In the genomic region with DNA sequence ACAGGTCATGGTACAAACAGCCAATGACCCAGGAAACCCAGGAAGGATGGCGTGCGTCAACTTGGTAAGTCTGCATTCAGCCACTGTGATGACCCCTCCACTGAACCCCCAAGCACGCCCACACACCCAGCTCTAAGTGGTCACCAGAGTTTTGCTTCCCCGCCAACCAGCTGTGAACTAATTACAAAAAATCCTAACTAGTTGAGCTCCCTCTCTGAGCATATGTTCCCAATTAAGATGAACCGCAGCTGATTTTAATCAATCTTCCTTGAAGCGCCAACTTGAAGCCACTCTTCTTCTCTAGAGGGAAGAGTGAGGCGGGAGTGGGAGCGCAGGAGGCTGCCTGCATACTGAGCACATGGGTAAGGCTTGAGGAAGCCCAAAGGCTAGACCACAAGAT, we compare ENCODE assay signal across 24 mouse cellular contexts.
DNase-seq lines count a peak whose midpoint lies in the region; ATAC-seq and TF ChIP-seq lines count a peak whose summit lies in the region.
"Had no signal": no experiment of that assay in that cellular context is flagged by ENCODE, and none has a peak within 500 bp of the region (broad histone marks: within the 10 kb centered on the region; RNA-seq: fewer than 3 reads in every experiment).

No protein-coding gene starts in this region.

- no peak for TF ChIP-seq POLR2A in limb, embryonic 14.5 days (IDR thresholded peaks at IDR 0.05; ENCODE audit: borderline replicate concordance, extremely low read depth, insufficient read depth, insufficient read length)

- no peak for TF ChIP-seq CTCF in hindbrain, postnatal 0 days (IDR thresholded peaks at IDR 0.05; ENCODE audit: low read depth)

- no peak overlapping the region for H3K27ac ChIP-seq in hindbrain, postnatal 0 days
- no peak overlapping the region for H3K27ac ChIP-seq in hindbrain, embryonic 13.5 days
- 0 out of 2 replicates have a peak overlapping the region, but pooled peaks have one; percentile 52 for H3K27ac ChIP-seq in embryonic facial prominence, embryonic 14.5 days (replicated peaks; ENCODE audit: low read depth, low read length)
- H3K27ac ChIP-seq in limb, embryonic 14.5 days (replicated peaks; ENCODE audit: low read depth, low read length): no peak overlapping the region
- H3K27ac ChIP-seq in liver, embryonic 11.5 days (ENCODE audit: low read depth, low read length): no peak overlapping the region
- H3K27ac ChIP-seq: heart, adult 2 months; heart, embryonic 15.5 days; midbrain, embryonic 13.5 days had no signal

- no peaks in the 10 kb centered on the region for H3K27me3 ChIP-seq in hindbrain, postnatal 0 days (ENCODE audit: insufficient read depth, low read length)
- H3K27me3 ChIP-seq in hindbrain, embryonic 13.5 days: no peaks in the 10 kb centered on the region
- H3K27me3 ChIP-seq in embryonic facial prominence, embryonic 14.5 days (replicated peaks; ENCODE audit: control insufficient read depth, insufficient read depth, low read length): no peaks in the 10 kb centered on the region
- no peaks in the 10 kb centered on the region for H3K27me3 ChIP-seq in limb, embryonic 14.5 days (ENCODE audit: control insufficient read depth, insufficient read depth, low read length)
- H3K27me3 ChIP-seq in liver, embryonic 11.5 days (replicated peaks; ENCODE audit: control insufficient read depth, insufficient read depth, low read length): no peaks in the 10 kb centered on the region
- H3K27me3 ChIP-seq: heart, embryonic 15.5 days; limb, embryonic 15.5 days; midbrain, embryonic 13.5 days; neural tube, embryonic 15.5 days had no signal

- no peak overlapping the region for H3K9ac ChIP-seq in hindbrain, postnatal 0 days (replicated peaks; ENCODE audit: low read length)
- H3K9ac ChIP-seq in hindbrain, embryonic 13.5 days: no peak overlapping the region
- H3K9ac ChIP-seq in embryonic facial prominence, embryonic 14.5 days (ENCODE audit: low read depth, low read length): no peak overlapping the region
- no peak overlapping the region for H3K9ac ChIP-seq in limb, embryonic 14.5 days (ENCODE audit: low read depth, low read length, severe bottlenecking)
- H3K9ac ChIP-seq in liver, embryonic 11.5 days (ENCODE audit: low read depth, low read length): no peak overlapping the region
- H3K9ac ChIP-seq: heart, embryonic 15.5 days; limb, embryonic 15.5 days; midbrain, embryonic 13.5 days; neural tube, embryonic 15.5 days had no signal

- H3K36me3 ChIP-seq in hindbrain, postnatal 0 days (ENCODE audit: insufficient read depth, low read length): no peaks in the 10 kb centered on the region
- no peaks in the 10 kb centered on the region; the same call in 1 of the 2 replicates for H3K36me3 ChIP-seq in hindbrain, embryonic 13.5 days
- H3K36me3 ChIP-seq in embryonic facial prominence, embryonic 14.5 days (ENCODE audit: control insufficient read depth, insufficient read depth, low read length): 0 out of 2 replicates have a peak, but pooled peaks cover 3% of the 10 kb centered on the region
- H3K36me3 ChIP-seq in limb, embryonic 14.5 days (ENCODE audit: control insufficient read depth, insufficient read depth, low read length): no peaks in the 10 kb centered on the region
- no peaks in the 10 kb centered on the region for H3K36me3 ChIP-seq in liver, embryonic 11.5 days (ENCODE audit: control insufficient read depth, insufficient read depth, low read length)
- H3K36me3 ChIP-seq: heart, embryonic 15.5 days; midbrain, embryonic 13.5 days; neural tube, embryonic 15.5 days had no signal

- WGBS in hindbrain, postnatal 0 days: 65% methylated on average over 8 of the region's 8 CpGs
- WGBS in hindbrain, embryonic 13.5 days: 70% methylated on average over 8 of the region's 8 CpGs
- 41% methylated on average over 8 of the region's 8 CpGs for WGBS in embryonic facial prominence, embryonic 14.5 days
- 27% methylated on average over 8 of the region's 8 CpGs for WGBS in limb, embryonic 14.5 days
- 79% methylated on average over 8 of the region's 8 CpGs for WGBS in liver, embryonic 11.5 days

- H3K4me2 ChIP-seq in hindbrain, postnatal 0 days (ENCODE audit: low read depth, low read length): no peak overlapping the region
- no peak overlapping the region for H3K4me2 ChIP-seq in hindbrain, embryonic 13.5 days
- H3K4me2 ChIP-seq in embryonic facial prominence, embryonic 14.5 days (ENCODE audit: low read depth, low read length): no peak overlapping the region
- H3K4me2 ChIP-seq in limb, embryonic 14.5 days (replicated peaks; ENCODE audit: low read depth, low read length, severe bottlenecking): no peak overlapping the region
- H3K4me2 ChIP-seq in liver, embryonic 11.5 days: no peak overlapping the region
- H3K4me2 ChIP-seq: heart, embryonic 15.5 days; limb, embryonic 15.5 days; midbrain, embryonic 13.5 days; neural tube, embryonic 15.5 days had no signal

- H3K4me1 ChIP-seq in hindbrain, postnatal 0 days (ENCODE audit: insufficient read depth, low read length): no peaks in the 10 kb centered on the region; the same call in 1 of the 2 replicates
- peaks cover 30% of the 10 kb centered on the region for H3K4me1 ChIP-seq in hindbrain, embryonic 13.5 days (replicated peaks)
- peaks cover 23% of the 10 kb centered on the region for H3K4me1 ChIP-seq in embryonic facial prominence, embryonic 14.5 days (ENCODE audit: control insufficient read depth, insufficient read depth, low read length)
- peaks cover 18% of the 10 kb centered on the region for H3K4me1 ChIP-seq in limb, embryonic 14.5 days (ENCODE audit: control insufficient read depth, insufficient read depth, low read length)
- no peaks in the 10 kb centered on the region for H3K4me1 ChIP-seq in liver, embryonic 11.5 days (replicated peaks; ENCODE audit: control insufficient read depth, insufficient read depth, low read length)
- H3K4me1 ChIP-seq: heart, embryonic 15.5 days had no signal

- peak; percentile 32 for DNase-seq in hindbrain, postnatal 0 days (ENCODE audit: low spot score)
- peak; percentile 46 for DNase-seq in embryo, embryonic 10.5 days (ENCODE audit: low spot score)
- DNase-seq in embryonic facial prominence, embryonic 14.5 days (ENCODE audit: low spot score): peak; percentile 83
- DNase-seq in limb, embryonic 14.5 days (ENCODE audit: low spot score): peak; percentile 49
- DNase-seq in liver, embryonic 11.5 days (ENCODE audit: low spot score): no peak
- no peak for DNase-seq in adipocyte (ENCODE audit: low spot score)
- no peak for DNase-seq in thymus, postnatal 14 days
- DNase-seq: adrenal gland, adult 8-10 months; cerebellum, adult 9-11 months; gastrocnemius, postnatal 14 days; heart, adult 2 months; heart, postnatal 4 days; kidney, adult 8-10 months; kidney, postnatal 4 days; layer of hippocampus, adult 9-11 months; right cerebral cortex, postnatal 14 days; spleen, adult 18-20 months had no signal

- no peak for ATAC-seq in hindbrain, postnatal 0 days
- no peak for ATAC-seq in hindbrain, embryonic 13.5 days (ENCODE audit: low FRiP score)
- peak; percentile 66 for ATAC-seq in embryonic facial prominence, embryonic 14.5 days (ENCODE audit: low read depth)
- ATAC-seq in limb, embryonic 14.5 days (ENCODE audit: low FRiP score, low read depth): peak; percentile 26; the same call in 1 of the 2 replicates
- no peak for ATAC-seq in liver, embryonic 11.5 days (replicated peaks; ENCODE audit: low FRiP score)
- ATAC-seq: inflammation-experienced regulatory T-cells, adult 6 months; lung, postnatal 0 days; midbrain, embryonic 13.5 days had no signal

- H3K4me3 ChIP-seq in hindbrain, postnatal 0 days (ENCODE audit: low read length): no peak overlapping the region
- H3K4me3 ChIP-seq in hindbrain, embryonic 13.5 days: no peak overlapping the region
- no peak overlapping the region for H3K4me3 ChIP-seq in embryonic facial prominence, embryonic 14.5 days (ENCODE audit: low read depth, low read length)
- no peak overlapping the region for H3K4me3 ChIP-seq in limb, embryonic 14.5 days (replicated peaks; ENCODE audit: low read length)
- no peak overlapping the region for H3K4me3 ChIP-seq in liver, embryonic 11.5 days (ENCODE audit: low read depth, low read length)
- H3K4me3 ChIP-seq: heart, adult 2 months; heart, embryonic 15.5 days; limb, embryonic 15.5 days; midbrain, embryonic 13.5 days; neural tube, embryonic 15.5 days had no signal

- no peaks in the 10 kb centered on the region for H3K9me3 ChIP-seq in hindbrain, postnatal 0 days (ENCODE audit: low read length)
- H3K9me3 ChIP-seq in hindbrain, embryonic 13.5 days: no peaks in the 10 kb centered on the region
- H3K9me3 ChIP-seq in embryonic facial prominence, embryonic 14.5 days (ENCODE audit: control insufficient read depth, low read length): no peaks in the 10 kb centered on the region
- no peaks in the 10 kb centered on the region for H3K9me3 ChIP-seq in limb, embryonic 14.5 days (ENCODE audit: control insufficient read depth, low read length)
- no peaks in the 10 kb centered on the region for H3K9me3 ChIP-seq in liver, embryonic 11.5 days (ENCODE audit: control insufficient read depth, low read length)
- H3K9me3 ChIP-seq: heart, embryonic 15.5 days; limb, embryonic 15.5 days; midbrain, embryonic 13.5 days; neural tube, embryonic 15.5 days had no signal

Comparison
In these comparisons a context has a peak if more than half of its experiments do, and no peak if none do; other contexts are left out.
1. ATAC-seq: peak in embryonic facial prominence, embryonic 14.5 days (single experiment) and limb, embryonic 14.5 days (single experiment); none in hindbrain, postnatal 0 days (single experiment), hindbrain, embryonic 13.5 days (single experiment) and liver, embryonic 11.5 days (single experiment).
2. DNase-seq: peak in hindbrain, postnatal 0 days (single experiment), embryo, embryonic 10.5 days (single experiment), embryonic facial prominence, embryonic 14.5 days (single experiment) and limb, embryonic 14.5 days (single experiment); none in liver, embryonic 11.5 days (single experiment), adipocyte (single experiment) and thymus, postnatal 14 days (single experiment).